Mouse (Mus musculus) C2C12 (cell line): ENCODE measurements around the gene Cd47.

ENCODE experiments used
- CEBPB ChIP-seq: IDR thresholded peaks from one replicate; pipeline ENCODE4 v1.6.1; 2011; ENCODE audit warnings: low read depth, mild to moderate bottlenecking, control low read depth, moderate library complexity
- CTCF ChIP-seq: IDR thresholded peaks from one replicate; pipeline ENCODE4 v1.5.1; 2011; ENCODE audit not compliant: control insufficient read depth, insufficient read depth, insufficient read length
- FOSL1 ChIP-seq: IDR thresholded peaks from one replicate; pipeline ENCODE4 v1.8.0; 2011; ENCODE audit warnings: mild to moderate bottlenecking, low read length; ENCODE audit not compliant: poor library complexity, insufficient read depth, severe bottlenecking
- MAX ChIP-seq: IDR thresholded peaks from one replicate; pipeline ENCODE4 v1.6.1; 2011; ENCODE audit warnings: mild to moderate bottlenecking, control low read depth
- MYOD1 ChIP-seq: IDR thresholded peaks from one replicate; pipeline ENCODE4 v1.6.1; 2011; ENCODE audit warnings: low read depth; ENCODE audit not compliant: control insufficient read depth, insufficient read length
- MYOG ChIP-seq: IDR thresholded peaks from one replicate; pipeline ENCODE4 v1.6.1; 2011; ENCODE audit not compliant: control insufficient read depth, insufficient read length; ENCODE audit errors: extremely low read depth
- USF1 ChIP-seq: IDR thresholded peaks from one replicate; pipeline ENCODE4 v1.6.1; 2011; ENCODE audit warnings: low read depth, mild to moderate bottlenecking, control low read depth, moderate library complexity

DNA sequence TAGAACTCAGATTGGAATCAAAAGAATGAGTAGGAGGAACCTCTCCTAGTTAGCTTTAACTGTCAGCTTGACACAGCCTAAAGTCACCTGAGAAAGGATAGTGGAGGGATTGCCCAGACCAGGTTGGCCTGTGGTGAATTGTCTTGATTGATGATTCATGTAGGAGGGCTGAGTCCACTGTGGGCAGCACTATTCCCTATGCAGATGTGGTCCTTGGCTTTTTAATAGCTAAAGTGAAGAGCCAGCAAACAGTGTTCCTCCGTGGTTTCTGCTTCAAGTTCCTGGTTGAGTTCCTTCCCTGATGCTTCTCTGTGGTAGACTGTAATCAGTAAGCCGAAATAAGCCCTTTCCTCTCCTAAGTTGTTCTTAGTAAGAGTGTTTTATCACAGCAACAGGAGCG, 91.9 kb downstream of the Cd47 start:
- TF ChIP-seq MYOD1 (no peak), CTCF (no peak), MAX (no peak), MYOG (no peak), CEBPB (no peak), USF1 (no peak), FOSL1 (no peak)
